Mouse (Mus musculus): Measurements from ENCODE around the gene Rab3c. TPM values are rescaled to one million over a fixed set of nuclear protein-coding genes. Genes with fewer than 3 reads are reported as not detected.

Gene Rab3c
- polyA plus RNA-seq, 1 experiment from 2014 or later, result 2.4 TPM

- no peak for ATAC-seq (ENCODE audit: insufficient number of reproducible peaks, low FRiP score, low TSS enrichment, low read depth)
- Histone ChIP-seq H3K9me3 (replicated peaks) (no peaks in the 10 kb centered on the region), H3K27ac (replicated peaks) (no peak overlapping the region), H3K27me3 (no peaks in the 10 kb centered on the region), H3K9ac (no peak overlapping the region), H3K4me2 (replicated peaks) (no peak overlapping the region), H3K4me3 (replicated peaks) (no peak overlapping the region), H3K4me1 (no peaks in the 10 kb centered on the region), H3K36me3 (no peaks in the 10 kb centered on the region)
- WGBS, result 80% methylated on average over 5 of the region's 5 CpGs
These were observed 29.3 kb downstream of the Rab3c start for GRCm38 (mm10) chr13:110251453-110251852.

GRCm38 (mm10) chr13:110248481-110248880, 32.3 kb downstream of the Rab3c start:
- Histone ChIP-seq H3K9me3 (replicated peaks) (no peaks in the 10 kb centered on the region), H3K9ac (no peak overlapping the region), H3K27me3 (no peaks in the 10 kb centered on the region), H3K27ac (replicated peaks) (no peak overlapping the region), H3K4me2 (replicated peaks) (no peak overlapping the region), H3K4me3 (replicated peaks) (no peak overlapping the region), H3K4me1 (no peaks in the 10 kb centered on the region), H3K36me3 (no peaks in the 10 kb centered on the region)
- WGBS, result 88% methylated on average over 2 of the region's 2 CpGs
- ATAC-seq (ENCODE audit: insufficient number of reproducible peaks, low FRiP score, low TSS enrichment, low read depth), result no peak

GRCm38 (mm10) chr13:110238970-110239369, 41.8 kb downstream of the Rab3c start:
- 62% methylated on average over 3 of the region's 3 CpGs for WGBS

GRCm38 (mm10) chr13:110237209-110237935, 43.4 kb downstream of the Rab3c start:
- no peak overlapping the region for H3K9ac ChIP-seq
- no peaks in the 10 kb centered on the region for H3K27me3 ChIP-seq

More at GRCm38 (mm10) chr13:110238970-110239369, 41.8 kb downstream of the Rab3c start:
- Histone ChIP-seq H3K4me2 (replicated peaks) (no peak overlapping the region), H3K4me1 (peaks cover 8% of the 10 kb centered on the region; the same call in 1 of the 2 replicates), H3K4me3 (replicated peaks) (no peak overlapping the region), H3K9me3 (replicated peaks) (no peaks in the 10 kb centered on the region), H3K27me3 (no peaks in the 10 kb centered on the region), H3K9ac (no peak overlapping the region), H3K27ac (replicated peaks) (no peak overlapping the region), H3K36me3 (no peaks in the 10 kb centered on the region)
- ATAC-seq (ENCODE audit: insufficient number of reproducible peaks, low FRiP score, low TSS enrichment, low read depth), result no peak

GRCm38 (mm10) chr13:110233364-110233763, 47.4 kb downstream of the Rab3c start:
- ATAC-seq (ENCODE audit: insufficient number of reproducible peaks, low FRiP score, low TSS enrichment, low read depth), result no peak
- Histone ChIP-seq H3K27me3 (no peaks in the 10 kb centered on the region), H3K4me3 (replicated peaks) (no peak overlapping the region), H3K36me3 (no peaks in the 10 kb centered on the region), H3K4me2 (replicated peaks) (no peak overlapping the region), H3K27ac (replicated peaks) (no peak overlapping the region), H3K9me3 (replicated peaks) (no peaks in the 10 kb centered on the region), H3K9ac (no peak overlapping the region), H3K4me1 (peaks cover 8% of the 10 kb centered on the region; the same call in 1 of the 2 replicates)
- WGBS, result 85% methylated on average over 5 of the region's 5 CpGs

More at GRCm38 (mm10) chr13:110237209-110237935, 43.4 kb downstream of the Rab3c start:
- no peaks in the 10 kb centered on the region for H3K36me3 ChIP-seq
- H3K4me2 ChIP-seq (replicated peaks), result no peak overlapping the region
- peaks cover 8% of the 10 kb centered on the region; the same call in 1 of the 2 replicates for H3K4me1 ChIP-seq
- H3K27ac ChIP-seq (replicated peaks), result no peak overlapping the region
- ATAC-seq (ENCODE audit: insufficient number of reproducible peaks, low FRiP score, low TSS enrichment, low read depth), result no peak
- 13% methylated on average over 10 of the region's 10 CpGs for WGBS
- H3K4me3 ChIP-seq (replicated peaks), result no peak overlapping the region
- H3K9me3 ChIP-seq (replicated peaks), result no peaks in the 10 kb centered on the region

- Histone ChIP-seq H3K4me2 (replicated peaks) (no peak overlapping the region), H3K9me3 (replicated peaks) (no peaks in the 10 kb centered on the region), H3K27ac (replicated peaks) (no peak overlapping the region), H3K4me3 (replicated peaks) (no peak overlapping the region), H3K36me3 (no peaks in the 10 kb centered on the region), H3K4me1 (no peaks in the 10 kb centered on the region), H3K9ac (no peak overlapping the region), H3K27me3 (no peaks in the 10 kb centered on the region)
- no peak for ATAC-seq (ENCODE audit: insufficient number of reproducible peaks, low FRiP score, low TSS enrichment, low read depth)
- WGBS, result 68% methylated on average over 5 of the region's 5 CpGs
These were observed 49.6 kb downstream of the Rab3c start for GRCm38 (mm10) chr13:110231086-110231688.

- H3K9me3 ChIP-seq (replicated peaks), result no peaks in the 10 kb centered on the region
- ATAC-seq (ENCODE audit: insufficient number of reproducible peaks, low FRiP score, low TSS enrichment, low read depth), result no peak
- no peak overlapping the region for H3K4me2 ChIP-seq (replicated peaks)
- 61% methylated on average over 4 of the region's 4 CpGs for WGBS
- no peaks in the 10 kb centered on the region for H3K4me1 ChIP-seq
- no peak overlapping the region for H3K4me3 ChIP-seq (replicated peaks)
- H3K9ac ChIP-seq, result no peak overlapping the region
- H3K36me3 ChIP-seq, result no peaks in the 10 kb centered on the region
- no peak overlapping the region for H3K27ac ChIP-seq (replicated peaks)
- H3K27me3 ChIP-seq, result no peaks in the 10 kb centered on the region
These were observed 50.8 kb downstream of the Rab3c start for GRCm38 (mm10) chr13:110230046-110230445.

GRCm38 (mm10) chr13:110219195-110219594, 61.6 kb downstream of the Rab3c start:
- H3K36me3 ChIP-seq, result no peaks in the 10 kb centered on the region
- no peaks in the 10 kb centered on the region for H3K9me3 ChIP-seq (replicated peaks)
- no peak overlapping the region for H3K4me2 ChIP-seq (replicated peaks)
- H3K27ac ChIP-seq (replicated peaks), result no peak overlapping the region
- no peak for ATAC-seq (ENCODE audit: insufficient number of reproducible peaks, low FRiP score, low TSS enrichment, low read depth)
- WGBS, result 74% methylated on average over 7 of the region's 7 CpGs
- H3K4me1 ChIP-seq, result no peaks in the 10 kb centered on the region
- no peak overlapping the region for H3K9ac ChIP-seq
- H3K27me3 ChIP-seq, result no peaks in the 10 kb centered on the region
- H3K4me3 ChIP-seq (replicated peaks), result no peak overlapping the region

GRCm38 (mm10) chr13:110218497-110218896, 62.3 kb downstream of the Rab3c start:
- no peaks in the 10 kb centered on the region for H3K9me3 ChIP-seq (replicated peaks)
- no peak overlapping the region for H3K4me2 ChIP-seq (replicated peaks)
- no peaks in the 10 kb centered on the region for H3K27me3 ChIP-seq
- no peak overlapping the region for H3K9ac ChIP-seq
- H3K36me3 ChIP-seq, result no peaks in the 10 kb centered on the region
- 65% methylated on average over 4 of the region's 4 CpGs for WGBS
- no peak for ATAC-seq (ENCODE audit: insufficient number of reproducible peaks, low FRiP score, low TSS enrichment, low read depth)
- H3K27ac ChIP-seq (replicated peaks), result no peak overlapping the region
- no peak overlapping the region for H3K4me3 ChIP-seq (replicated peaks)
- H3K4me1 ChIP-seq, result no peaks in the 10 kb centered on the region

GRCm38 (mm10) chr13:110211526-110212075, 69.2 kb downstream of the Rab3c start:
- H3K4me2 ChIP-seq (replicated peaks), result no peak overlapping the region
- no peaks in the 10 kb centered on the region for H3K36me3 ChIP-seq
- WGBS, result 88% methylated on average over 8 of the region's 8 CpGs
- no peaks in the 10 kb centered on the region for H3K9me3 ChIP-seq (replicated peaks)
- no peaks in the 10 kb centered on the region for H3K4me1 ChIP-seq
- ATAC-seq (ENCODE audit: insufficient number of reproducible peaks, low FRiP score, low TSS enrichment, low read depth), result no peak
- no peak overlapping the region for H3K9ac ChIP-seq
- no peak overlapping the region for H3K27ac ChIP-seq (replicated peaks)
- no peak overlapping the region for H3K4me3 ChIP-seq (replicated peaks)
- no peaks in the 10 kb centered on the region for H3K27me3 ChIP-seq

- Histone ChIP-seq H3K27ac (replicated peaks) (no peak overlapping the region), H3K4me2 (replicated peaks) (no peak overlapping the region), H3K4me1 (no peaks in the 10 kb centered on the region), H3K27me3 (no peaks in the 10 kb centered on the region), H3K36me3 (no peaks in the 10 kb centered on the region), H3K9me3 (replicated peaks) (no peaks in the 10 kb centered on the region), H3K4me3 (replicated peaks) (no peak overlapping the region), H3K9ac (no peak overlapping the region)
- ATAC-seq (ENCODE audit: insufficient number of reproducible peaks, low FRiP score, low TSS enrichment, low read depth), result no peak
- WGBS, result 43% methylated on average over 5 of the region's 5 CpGs
These were observed 81.9 kb downstream of the Rab3c start for GRCm38 (mm10) chr13:110198906-110199305.
